27 mouse cellular contexts compared by ENCODE assay signal in the genomic region with DNA sequence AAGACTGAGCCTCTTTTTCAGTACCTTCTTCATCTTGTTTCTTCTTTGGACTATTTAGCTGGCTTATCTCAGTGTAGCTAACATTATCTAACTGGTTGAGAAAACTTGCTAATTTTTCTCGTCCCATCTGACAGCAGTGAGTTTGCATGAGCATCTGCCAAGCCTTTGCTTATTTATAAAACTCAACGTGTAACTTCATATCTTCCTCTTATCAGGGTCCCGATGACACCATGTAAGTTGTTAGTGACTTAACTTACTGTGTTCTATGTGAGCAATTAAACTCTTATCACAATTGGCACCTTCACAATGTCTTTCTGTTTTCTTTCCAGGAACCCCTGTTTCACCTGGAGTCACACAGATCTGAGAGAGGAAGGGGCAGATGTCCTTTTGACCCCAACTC.
"Had no signal": no experiment of that assay in that cellular context is flagged by ENCODE, and none has a peak within 500 bp of the region (broad histone marks: within the 10 kb centered on the region; RNA-seq: fewer than 3 reads in every experiment).

No protein-coding gene starts in this region.

- H3K27ac ChIP-seq: embryonic facial prominence, embryonic 10.5 days; embryonic facial prominence, embryonic 12.5 days; embryonic facial prominence, embryonic 13.5 days; embryonic facial prominence, embryonic 15.5 days; forebrain, embryonic 10.5 days; forebrain, embryonic 12.5 days; forebrain, embryonic 13.5 days; forebrain, embryonic 15.5 days; gastrocnemius, adult 2 months; heart, adult 2 months had no signal

- H3K27me3 ChIP-seq: embryonic facial prominence, embryonic 12.5 days; embryonic facial prominence, embryonic 13.5 days; embryonic facial prominence, embryonic 15.5 days; forebrain, embryonic 12.5 days; forebrain, embryonic 13.5 days; forebrain, embryonic 15.5 days had no signal

- DNase-seq: cerebellum, adult 9-10 months; cerebellum, adult 9-11 months; cerebellum, postnatal 10 days; cerebellum, postnatal 14 days; cerebellum, postnatal 25 days; cerebellum, postnatal 36 days; embryo, embryonic 11 days; forebrain, postnatal 0 days; gastrocnemius, adult 2 months; gastrocnemius, postnatal 10 days; gastrocnemius, postnatal 14 days; gastrocnemius, postnatal 25 days; gastrocnemius, postnatal 36 days; heart, adult 11 months; heart, adult 18-20 months; heart, adult 2 months had no signal

- H3K36me3 ChIP-seq: embryonic facial prominence, embryonic 10.5 days; embryonic facial prominence, embryonic 12.5 days; embryonic facial prominence, embryonic 13.5 days; embryonic facial prominence, embryonic 15.5 days; forebrain, embryonic 10.5 days; forebrain, embryonic 12.5 days; forebrain, embryonic 15.5 days had no signal

- H3K4me3 ChIP-seq: embryonic facial prominence, embryonic 10.5 days; embryonic facial prominence, embryonic 12.5 days; embryonic facial prominence, embryonic 13.5 days; embryonic facial prominence, embryonic 15.5 days; erythroblast, embryonic 14.5 days; forebrain, embryonic 10.5 days; forebrain, embryonic 12.5 days; forebrain, embryonic 13.5 days; forebrain, embryonic 15.5 days; gastrocnemius, adult 2 months; heart, adult 2 months had no signal

- H3K4me1 ChIP-seq: embryonic facial prominence, embryonic 10.5 days; embryonic facial prominence, embryonic 12.5 days; embryonic facial prominence, embryonic 13.5 days; embryonic facial prominence, embryonic 15.5 days; forebrain, embryonic 10.5 days; forebrain, embryonic 12.5 days; forebrain, embryonic 13.5 days; forebrain, embryonic 15.5 days had no signal

- H3K9me3 ChIP-seq: embryonic facial prominence, embryonic 10.5 days; embryonic facial prominence, embryonic 12.5 days; embryonic facial prominence, embryonic 13.5 days; embryonic facial prominence, embryonic 15.5 days; forebrain, embryonic 10.5 days; forebrain, embryonic 12.5 days; forebrain, embryonic 13.5 days; forebrain, embryonic 15.5 days had no signal

- ATAC-seq: forebrain, embryonic 13.5 days; forebrain, embryonic 14.5 days; forebrain, embryonic 15.5 days; forebrain, embryonic 16.5 days; forebrain, postnatal 0 days had no signal

- H3K4me2 ChIP-seq: embryonic facial prominence, embryonic 12.5 days; embryonic facial prominence, embryonic 13.5 days; embryonic facial prominence, embryonic 15.5 days; forebrain, embryonic 12.5 days; forebrain, embryonic 13.5 days; forebrain, embryonic 15.5 days had no signal

- H3K9ac ChIP-seq: embryonic facial prominence, embryonic 12.5 days; embryonic facial prominence, embryonic 13.5 days; embryonic facial prominence, embryonic 15.5 days; forebrain, embryonic 12.5 days; forebrain, embryonic 13.5 days; forebrain, embryonic 15.5 days; forebrain, postnatal 0 days had no signal
